Mouse (Mus musculus): ENCODE data around the gene Rnf149.
"Not testable (repeated sequence)": the region's sequence is repeated elsewhere in the genome, so short reads cannot be mapped to it uniquely, and the experiment has no call there.

Rnf149 gene

DNA sequence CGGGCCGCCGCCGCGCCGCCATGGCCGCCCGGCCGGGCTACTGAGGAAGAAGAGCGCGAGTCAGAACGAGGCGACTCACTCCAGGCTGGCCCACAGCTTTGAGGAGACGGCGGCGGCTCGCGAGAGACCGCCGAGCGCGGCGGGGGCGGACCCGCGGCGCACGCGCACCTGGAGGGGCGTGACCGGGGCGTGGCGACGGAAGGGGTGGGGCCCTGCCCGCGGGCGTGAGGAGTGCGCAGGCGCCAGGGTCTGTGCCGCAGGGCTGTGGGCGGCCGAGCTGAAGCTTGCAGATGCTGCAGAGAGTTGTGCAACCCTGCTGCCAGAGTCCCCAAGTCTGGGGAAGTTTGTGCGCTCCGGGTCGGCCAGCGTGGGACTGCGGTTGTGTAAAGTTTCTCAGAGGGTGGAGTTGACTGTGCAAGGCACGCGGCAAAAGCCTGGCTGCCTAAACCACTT, at the start of gene Rnf149:
Gene Rnf149, minus strand, starts transcription at position 153 of the 453 bp plus-strand sequence.
- DNase-seq: peak; percentile 95

DNA sequence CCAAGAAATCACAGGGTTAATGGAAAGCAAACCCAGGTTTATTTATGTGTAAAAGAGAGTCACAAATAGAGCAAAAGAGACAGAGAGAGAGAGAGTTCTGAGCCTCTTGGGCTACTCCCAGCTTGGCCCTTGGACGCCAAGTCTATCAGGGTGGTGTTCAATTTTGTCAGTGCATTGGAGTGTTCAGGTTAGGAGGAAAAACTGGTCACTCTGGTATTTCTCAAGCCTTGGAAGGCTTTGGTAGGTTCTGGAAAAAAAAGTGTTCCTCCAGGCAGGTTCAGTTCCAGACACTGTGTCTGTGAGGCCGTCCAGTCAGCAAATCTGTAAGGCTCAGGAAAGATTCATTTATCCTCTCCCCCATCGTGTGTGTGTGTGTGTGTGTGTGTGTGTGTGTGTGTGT, 48.3 kb upstream of the Rnf149 start:
- no peak for DNase-seq

DNA sequence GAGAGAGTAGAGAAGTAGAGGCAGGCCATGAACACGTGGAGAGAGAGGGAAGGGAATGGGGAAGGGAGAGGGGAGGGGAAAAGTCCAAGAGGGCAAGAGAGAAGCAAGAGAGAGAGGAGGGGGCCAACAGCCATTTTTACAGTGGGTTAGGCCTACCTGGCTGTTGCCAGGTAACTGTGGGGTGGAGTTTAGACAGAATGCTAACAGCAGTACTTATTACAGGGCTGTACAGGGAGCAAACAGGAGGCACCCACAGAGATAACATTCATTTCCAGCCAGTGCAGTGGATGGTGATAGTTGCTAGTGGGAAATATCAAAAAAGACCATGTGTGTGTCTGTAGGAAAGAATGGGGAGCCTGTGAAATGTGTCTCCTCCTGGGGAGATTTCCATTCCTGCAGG, 46.5 kb upstream of the Rnf149 start:
- no peak for DNase-seq

DNA sequence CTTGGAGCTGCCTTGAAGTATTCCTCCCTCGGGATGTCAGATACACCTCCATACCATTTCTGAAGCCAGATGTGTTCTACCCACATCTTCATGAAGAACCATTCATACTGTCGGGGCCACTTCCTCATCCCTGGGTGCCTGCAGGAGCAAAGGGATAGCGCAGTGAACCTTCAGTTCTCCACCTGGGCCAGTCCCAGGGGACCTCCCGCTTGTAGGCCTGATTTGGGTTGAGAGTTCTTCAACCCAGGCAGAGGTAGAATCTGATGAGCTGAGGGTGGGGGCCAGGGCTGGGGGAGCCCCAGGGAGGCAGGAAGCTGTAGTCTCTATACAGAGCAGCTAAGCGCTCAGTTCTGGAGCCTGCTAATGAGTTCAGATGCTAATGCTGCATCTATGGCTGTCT, 45.9 kb upstream of the Rnf149 start:
- DNase-seq: no peak

DNA sequence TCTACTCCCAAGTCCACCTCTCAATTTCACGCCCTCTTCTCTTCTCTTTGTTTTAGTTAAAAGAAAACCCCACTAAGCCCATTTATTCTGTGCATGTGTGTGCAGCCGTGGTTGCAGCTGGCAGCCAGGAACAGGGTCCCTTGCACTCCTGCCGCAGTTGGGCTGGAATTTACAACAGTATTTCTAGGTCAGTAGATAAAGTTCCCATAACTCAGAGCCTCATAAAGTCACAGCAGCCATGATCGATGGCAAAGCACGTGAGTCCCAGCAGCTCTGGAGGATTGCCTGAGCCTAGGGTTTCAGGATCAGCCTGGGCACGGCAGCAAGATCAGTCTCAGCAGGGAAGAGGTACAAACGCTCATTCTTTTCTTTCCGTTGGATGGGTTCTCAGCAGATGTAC, 41.3 kb upstream of the Rnf149 start:
- DNase-seq: no peak

DNA sequence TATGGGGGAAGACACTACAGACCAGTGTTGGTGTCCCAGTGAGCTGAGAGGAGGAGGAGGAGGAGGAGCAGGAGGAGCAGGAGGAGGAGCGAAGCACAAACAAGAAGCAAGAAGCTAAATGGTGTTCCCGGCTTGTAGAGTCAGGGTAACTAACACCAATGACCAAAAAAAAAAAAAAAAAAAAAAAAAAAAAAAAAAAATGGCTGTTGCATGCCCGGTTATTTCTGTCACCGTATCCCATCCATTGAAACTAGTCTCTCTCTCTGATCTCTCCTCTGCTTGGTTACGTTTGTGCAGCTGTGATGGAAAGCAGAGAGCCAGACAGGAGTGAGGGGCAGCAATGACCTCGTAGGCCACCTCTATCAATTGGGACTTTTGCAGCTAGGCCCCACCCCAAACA, 38.3 kb upstream of the Rnf149 start:
- DNase-seq: no peak

DNA sequence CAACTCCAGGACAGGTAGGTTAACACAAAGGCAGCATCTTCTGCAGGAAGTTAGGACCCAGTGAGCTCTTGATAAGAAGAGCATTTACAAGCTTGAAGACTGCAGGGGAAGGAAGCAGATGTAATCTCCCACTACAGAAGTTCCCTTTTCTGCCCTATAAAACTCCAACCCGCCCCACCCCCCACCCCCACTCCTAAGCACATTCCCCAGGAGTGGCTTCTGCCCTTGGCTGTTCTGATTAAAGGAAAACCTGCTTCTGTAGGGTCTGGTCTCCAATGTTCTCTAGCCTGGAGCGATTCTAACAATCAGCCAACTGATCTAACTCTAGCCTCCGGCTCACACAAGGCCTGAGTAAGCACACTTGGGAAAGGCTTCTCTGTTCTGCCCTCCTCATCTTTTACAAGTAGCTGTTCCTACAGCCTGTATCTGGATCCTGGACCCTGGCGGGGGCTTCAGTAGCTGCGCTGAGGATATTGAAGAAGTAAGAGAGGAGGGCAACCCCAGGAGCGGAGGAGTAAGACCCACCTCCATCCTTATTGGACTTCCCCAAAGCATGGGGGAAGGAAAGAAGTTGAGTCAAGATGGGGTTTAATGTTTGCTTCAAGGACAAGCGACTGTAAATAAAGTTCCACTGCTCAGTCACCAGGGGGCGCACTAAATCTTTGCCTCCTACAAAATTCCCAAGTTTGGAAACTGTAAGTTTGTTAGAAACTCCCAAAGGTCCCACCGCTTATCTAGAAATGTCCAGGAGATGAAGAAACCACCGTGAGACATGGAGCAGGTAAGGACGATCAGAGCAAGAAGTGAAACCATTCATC, 37.5 kb upstream of the Rnf149 start:
- DNase-seq: peak; percentile 56

DNA sequence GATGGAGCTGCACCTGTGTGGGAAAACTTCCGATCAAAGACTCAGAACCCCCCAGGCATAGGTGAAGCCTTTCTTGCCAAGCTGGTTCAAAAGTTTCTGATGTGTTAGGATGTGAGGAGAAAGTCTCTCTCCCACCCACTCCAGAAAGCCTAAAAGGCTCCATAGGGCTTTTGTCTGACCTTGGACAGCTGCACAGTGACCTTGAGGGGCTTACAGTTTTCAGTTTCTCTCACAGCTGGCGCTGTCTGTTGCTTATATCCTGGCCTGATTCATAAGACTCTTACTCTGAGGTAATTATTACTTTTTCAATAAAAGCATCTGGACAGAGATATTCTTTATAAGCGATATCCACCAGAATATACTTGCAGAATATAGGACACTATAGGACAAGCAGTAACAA, 35.9 kb upstream of the Rnf149 start:
- DNase-seq: no peak

DNA sequence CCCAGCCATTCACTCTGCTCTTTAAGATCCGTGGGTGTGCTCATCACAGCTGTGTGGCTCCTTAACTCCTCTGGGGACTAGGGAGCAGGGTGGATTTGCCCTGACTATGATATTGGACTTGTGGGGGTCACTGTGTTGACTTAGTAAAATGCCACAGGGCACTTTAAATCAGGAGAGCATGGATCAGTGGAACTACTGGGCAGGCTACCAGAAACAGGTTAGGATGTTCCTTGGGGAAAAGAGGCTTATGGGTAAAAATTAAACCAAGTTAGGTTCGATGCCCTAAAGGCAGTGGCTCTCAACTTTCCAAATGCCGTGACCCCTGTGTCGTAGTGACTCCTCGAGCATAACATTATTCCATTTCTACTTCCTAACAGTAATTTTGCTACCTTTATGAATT, 35.3 kb upstream of the Rnf149 start:
- DNase-seq: no peak

DNA sequence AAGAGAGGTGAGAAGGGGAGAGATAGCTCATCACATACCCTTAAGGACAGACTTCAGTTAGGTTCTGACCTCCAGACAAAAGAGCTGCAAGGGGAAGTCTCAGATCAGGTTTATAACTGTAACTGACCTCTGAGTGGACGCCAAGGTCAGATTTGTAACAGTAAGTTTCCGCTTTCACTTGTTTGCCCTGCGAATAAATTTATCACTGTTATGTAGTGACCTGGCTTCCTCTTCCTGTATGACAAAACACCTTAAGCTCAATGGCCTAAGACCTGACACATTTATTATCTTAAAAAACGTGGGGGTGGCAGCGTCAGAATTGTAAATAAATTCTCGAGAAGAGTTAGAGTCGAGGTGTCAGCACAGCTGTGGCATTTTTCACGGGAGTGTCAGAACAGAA, 31.3 kb upstream of the Rnf149 start:
- DNase-seq: no peak

DNA sequence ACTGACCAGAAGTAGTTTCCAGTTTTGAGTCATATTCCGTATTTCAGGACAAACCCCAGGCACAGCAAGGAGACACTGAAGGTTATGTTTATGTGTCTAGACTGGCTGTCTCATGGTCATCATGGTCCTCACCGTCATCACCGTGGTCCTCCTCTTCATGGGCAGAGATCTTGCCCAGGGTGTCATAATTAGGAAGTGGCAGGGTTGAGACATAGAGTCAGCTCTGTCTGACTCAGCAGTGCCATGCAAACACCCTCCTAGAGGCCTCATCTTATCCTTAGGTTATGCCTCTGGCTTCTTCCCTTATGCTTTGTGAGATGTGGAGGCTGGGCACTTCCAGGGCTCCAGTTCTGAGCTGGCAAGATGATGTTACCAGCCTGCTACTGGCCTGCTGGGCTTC, 25.3 kb upstream of the Rnf149 start:
- no peak for DNase-seq

DNA sequence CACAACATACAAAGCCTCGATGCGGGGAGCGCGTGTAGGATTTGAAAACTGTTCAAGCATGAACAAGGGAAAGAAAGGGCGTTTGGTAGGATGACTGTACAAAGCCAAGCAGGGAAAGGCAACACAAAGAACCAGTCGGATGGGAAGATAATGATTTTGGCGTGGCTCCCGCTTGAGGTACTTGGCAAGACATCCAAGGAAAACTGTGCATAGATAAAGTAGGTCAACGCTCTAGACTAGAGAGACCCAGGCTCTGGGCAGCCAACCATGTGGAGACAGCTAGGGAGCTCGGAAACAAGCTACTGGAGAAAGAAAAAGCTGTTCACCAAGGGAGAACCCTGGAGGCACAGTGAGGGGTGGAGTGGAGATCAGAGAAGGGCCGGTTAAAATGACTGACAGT, 21.5 kb upstream of the Rnf149 start:
- no peak for DNase-seq

DNA sequence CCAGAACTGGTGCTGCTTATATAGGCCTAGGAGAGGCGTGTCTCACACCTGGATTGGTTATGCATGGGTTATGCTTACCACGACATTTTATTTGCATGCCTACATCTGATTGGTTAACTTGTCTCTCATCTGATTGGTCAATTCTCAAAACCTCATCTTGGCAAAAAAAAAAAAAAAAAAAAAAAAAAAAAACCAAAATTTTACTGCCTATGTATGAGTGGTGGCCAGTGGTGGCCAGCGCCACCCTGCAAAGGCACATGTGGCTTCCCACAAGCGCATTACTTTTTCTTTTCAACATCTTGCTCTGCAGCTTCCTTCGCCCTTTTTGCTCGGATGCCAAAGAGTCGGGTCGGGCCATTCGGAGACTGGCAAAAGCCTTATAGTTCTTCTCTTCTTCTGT, 19.9 kb upstream of the Rnf149 start:
- not testable (repeated sequence) for DNase-seq

DNA sequence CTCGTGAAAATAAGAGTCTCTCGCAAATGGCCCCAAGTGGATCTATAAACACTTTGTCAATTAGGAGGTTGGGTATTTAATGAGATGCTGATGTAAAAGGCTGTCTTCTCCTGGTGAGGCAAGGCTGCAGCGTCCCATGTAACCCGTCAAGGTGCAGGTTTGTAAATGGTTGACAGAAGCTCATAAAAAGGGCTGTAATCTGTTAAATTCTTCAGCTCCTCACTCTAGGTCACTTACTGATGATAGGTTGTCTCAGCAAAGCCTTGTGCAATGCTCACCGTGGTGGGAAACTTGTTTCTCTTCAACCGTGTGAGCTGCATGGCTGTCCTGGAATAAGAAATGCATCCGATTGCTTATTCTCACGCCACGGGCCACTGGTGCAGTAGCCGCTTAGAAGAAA, 16.6 kb upstream of the Rnf149 start:
- DNase-seq: no peak

DNA sequence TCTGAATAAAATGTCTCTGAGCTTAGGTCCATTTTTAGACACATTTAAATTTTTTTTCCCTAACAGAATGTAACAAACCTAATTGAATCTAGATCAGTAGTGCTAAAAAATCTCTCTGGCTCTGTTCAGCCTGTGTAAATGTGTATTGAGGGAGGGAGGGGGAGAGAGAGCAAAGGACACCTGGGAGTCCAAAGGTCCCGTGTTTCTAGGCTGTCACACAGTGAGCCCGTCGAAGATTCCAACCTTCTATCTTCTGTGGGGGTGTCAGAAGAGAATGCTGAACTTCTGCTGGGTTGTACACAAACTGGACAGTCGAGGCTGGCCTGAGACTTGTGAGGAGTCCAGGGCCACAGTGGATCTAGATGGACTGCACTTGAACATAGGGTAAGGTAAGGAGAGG, 14.9 kb upstream of the Rnf149 start:
- DNase-seq: no peak

DNA sequence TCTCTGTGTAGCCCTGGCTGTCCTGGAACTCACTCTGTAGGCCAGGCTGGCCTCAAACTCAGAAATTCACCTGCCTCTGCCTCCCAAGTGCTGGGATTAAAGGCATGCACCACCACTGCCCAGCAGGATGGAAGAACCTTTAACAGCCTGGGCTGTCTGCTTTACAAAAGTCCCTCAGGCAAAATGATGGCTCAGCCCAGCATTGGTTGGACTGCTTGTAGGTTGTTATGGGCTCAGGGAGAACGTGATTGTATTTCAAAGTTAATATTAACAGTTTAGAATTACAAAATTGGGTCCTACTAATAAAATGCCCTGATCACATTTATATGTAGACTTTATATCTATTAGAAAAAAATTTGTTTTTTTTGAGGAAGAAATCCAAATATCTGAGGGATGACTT, 14.4 kb upstream of the Rnf149 start:
- DNase-seq: not testable (repeated sequence)

DNA sequence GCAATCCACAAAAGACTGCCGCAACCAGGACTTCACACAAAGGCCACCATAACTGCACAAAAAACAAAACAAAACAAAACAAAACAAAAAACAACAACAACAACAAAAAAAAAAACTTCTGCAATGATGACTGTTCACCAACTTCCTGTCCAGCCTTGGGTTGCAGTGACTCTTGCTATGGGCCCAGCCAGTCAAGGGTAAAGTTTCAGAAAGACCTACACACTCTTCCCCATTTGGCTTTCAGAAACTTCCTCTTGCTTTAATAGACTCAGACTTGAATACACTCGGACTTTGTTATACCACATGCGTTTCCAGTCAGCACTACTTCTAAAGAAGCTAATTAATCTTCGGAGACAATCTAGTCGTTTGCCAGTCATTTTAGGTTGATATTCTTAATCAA, 13.0 kb upstream of the Rnf149 start:
- DNase-seq: no peak

DNA sequence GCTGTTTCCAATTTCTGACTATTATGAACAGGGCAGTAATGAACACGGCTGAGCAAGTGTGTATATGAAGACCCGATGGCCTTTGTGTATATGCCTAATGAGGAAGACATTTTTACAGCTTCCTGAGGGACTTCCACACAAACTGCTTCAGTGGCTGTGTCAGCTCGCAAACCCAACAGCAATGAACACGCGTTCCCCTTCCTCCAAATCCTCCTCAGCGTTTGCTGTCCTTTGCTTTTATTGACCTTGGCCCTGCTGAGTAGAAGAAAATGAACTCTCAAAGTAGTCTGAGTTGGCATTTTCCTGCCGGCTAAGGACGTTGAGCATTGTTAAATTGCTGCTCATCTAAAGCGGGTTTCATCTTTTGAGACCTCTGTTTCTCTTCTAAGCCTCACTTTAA, 8.2 kb upstream of the Rnf149 start:
- DNase-seq: no peak

DNA sequence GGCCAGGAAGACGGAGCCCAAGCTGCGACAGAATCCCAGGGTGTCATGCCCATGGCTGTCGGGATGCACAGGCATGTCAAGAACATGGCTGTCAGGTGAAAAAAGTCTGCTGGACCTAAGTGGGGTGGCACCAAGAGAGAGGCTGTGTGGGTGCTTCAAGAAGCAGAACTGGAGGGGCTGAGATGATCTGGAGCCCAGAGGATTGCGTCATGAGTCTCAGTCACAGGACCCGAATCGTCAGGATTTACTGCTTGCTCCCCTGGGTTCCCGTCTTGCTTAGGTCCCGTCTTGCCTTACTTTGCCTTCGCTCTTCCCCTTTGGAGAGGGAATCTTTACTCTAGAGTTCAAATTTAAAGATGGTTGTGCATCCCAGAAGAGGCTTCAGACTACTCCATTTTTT, 6.0 kb upstream of the Rnf149 start:
- DNase-seq: no peak

DNA sequence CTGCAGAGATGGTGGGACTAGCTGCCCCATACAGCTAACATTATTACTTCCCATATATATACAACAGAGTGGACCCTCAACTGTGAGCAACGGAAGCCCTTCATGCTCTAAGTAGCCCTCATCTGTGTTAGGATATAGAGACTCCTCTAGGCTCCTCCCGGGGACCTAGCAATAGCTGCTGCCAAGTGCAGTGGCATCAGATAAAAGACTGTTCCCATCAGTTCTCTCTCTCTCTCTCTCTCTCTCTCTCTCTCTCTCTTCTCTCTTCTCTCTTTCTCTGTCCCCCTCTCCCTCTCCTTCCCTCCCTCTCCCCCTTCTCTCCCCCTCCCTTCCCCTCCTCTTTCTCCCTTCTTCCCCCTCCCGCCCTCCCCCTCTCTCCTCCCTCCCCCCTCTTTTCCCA, 4.0 kb upstream of the Rnf149 start:
- DNase-seq: no peak

DNA sequence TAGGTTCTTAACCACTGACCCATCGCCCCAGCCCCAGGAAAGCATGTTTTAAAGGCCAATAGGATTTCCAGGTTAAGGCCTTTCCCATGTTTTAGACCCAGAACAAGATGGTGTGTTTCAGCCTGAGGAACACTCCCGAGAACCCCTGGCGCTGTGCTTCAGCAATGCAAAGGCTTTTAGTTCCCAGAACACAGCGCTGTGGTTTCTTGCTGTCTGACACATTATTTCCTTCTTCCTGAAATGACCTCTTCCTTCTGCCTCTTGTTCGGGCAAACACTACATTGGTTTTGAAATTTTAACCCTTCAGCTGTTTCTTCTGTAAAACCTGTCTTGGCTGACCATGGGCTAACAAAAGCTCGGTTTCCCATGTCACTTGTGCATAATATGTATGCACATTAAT, 1.9 kb upstream of the Rnf149 start:
- no peak for DNase-seq

DNA sequence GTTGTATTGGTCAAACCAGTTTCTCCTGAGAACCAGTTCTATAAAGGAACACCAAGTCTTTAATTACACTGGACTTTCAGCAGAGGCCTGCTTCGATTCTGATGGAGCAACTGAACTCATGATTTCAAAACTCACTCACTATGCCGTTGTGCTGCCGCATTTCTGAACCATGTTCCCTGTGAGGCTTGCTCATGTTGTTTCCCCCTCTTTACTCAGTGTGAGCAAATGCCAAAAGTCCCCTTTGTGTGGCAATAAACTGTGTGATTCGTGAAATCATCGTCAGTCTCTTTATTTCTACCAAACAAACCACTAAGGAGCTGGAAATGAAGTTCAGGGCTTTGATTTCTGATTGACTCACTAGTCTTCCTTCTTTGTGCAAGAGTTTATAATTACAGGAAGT, 1.2 kb upstream of the Rnf149 start:
- no peak for DNase-seq

DNA sequence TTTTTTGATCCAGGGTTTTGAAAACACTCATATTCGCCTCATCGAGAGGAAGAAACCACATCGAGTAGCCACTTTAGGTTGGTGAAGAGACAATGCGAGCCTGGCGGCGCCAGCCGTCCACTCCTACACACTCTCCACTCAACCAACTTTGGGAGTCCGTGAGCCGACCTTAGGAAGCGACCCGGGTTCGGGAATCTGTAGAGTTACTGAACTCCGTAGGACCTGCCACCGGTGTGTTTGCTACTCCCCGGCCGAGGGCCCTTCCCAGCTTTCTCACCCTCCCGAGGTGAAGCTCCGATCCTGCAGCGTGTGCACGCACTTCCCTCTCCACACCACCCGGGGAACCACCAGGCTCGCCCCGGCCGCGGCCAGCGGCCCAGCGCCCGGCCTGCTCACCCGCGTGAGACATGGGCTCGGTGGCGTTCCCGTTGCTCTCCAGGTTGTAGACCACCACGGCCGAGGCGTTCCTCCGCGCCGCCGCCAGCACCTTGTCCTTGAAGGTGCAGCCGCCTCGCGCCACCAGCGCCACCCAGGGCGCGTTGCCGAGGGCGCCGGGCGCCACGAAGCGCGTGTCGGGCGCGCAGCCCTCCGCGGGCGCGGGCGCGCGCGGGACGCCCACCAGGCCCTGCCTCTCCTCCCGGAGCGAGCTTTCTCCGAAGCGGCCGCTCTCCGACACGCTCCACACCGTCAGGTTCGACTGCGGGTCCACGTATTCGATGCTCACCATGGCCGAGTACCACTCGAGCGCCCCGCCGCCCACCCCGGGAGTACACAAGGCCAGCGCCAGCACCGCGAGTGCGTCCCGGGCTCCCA, 568 bp downstream of the Rnf149 start:
- DNase-seq: peak; percentile 51

DNA sequence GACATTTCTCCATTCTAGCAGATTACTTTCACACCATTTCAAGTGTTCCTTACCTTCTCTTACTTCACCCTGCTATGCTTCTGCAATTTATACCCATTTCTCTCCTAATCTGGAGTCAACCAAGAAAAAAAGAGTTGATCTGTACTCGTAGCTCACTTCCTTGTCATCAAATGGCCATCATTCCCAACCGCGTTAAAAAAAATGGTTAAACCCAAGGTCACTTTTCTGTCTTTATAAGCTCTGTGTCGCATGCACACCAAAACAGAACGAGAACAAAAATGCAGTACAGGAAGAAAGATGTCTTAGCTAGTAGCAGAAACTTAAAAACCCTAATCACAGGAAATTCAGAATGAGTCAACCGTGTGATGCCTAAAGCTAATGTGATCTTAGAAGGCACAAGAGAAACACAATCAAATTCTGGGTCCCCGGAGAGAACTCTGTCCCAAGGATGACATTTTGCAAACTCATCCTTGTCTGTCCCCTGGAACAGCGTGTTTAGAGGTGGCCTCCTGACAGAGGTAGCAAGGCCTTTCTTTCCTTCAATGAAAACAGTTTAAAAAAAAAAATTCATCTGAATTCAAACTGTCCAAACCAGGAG, 1.3 kb downstream of the Rnf149 start:
- peak; percentile 26 for DNase-seq

Measured in liver (tissue).